Mouse (Mus musculus): ENCODE measurements around the gene Gm498.

The Gm498 gene

DNA sequence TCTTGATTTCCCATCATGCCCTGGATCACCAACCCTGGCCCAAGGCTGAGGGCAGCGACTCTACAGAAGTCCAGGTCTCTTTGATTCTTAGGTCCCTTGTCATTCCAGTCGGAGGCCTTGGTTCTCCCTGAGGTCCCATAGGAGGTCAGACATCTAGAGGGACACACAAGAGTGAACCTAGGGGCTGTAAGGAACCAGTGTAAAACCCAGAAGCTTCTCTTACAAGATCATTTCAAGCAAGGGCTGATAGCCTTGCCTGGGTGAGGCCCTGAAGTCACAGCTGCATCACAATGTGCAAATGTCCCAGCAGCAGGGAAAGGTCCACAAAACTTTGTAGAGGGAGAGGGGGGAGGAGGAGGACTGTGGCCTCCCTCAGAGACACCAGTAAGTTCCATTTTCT is at the start of gene Gm498:
TSS of gene Gm498 (plus strand) at position 301 of the 400 bp plus-strand sequence.
- no peak for DNase-seq

GRCm38 (mm10) chr7:143819201-143819600 is 47.4 kb upstream of the Gm498 start:
- DNase-seq, result no peak

- no peak for DNase-seq
These were observed 45.4 kb upstream of the Gm498 start for GRCm38 (mm10) chr7:143821241-143821640.

GRCm38 (mm10) chr7:143822375-143823265 is 44.0 kb upstream of the Gm498 start, which contains the start of the genes Nadsyn1 and Dhcr7:
Gene Nadsyn1 (minus strand): TSS chr7:143822849.
Gene Dhcr7 (plus strand): TSS chr7:143823145.
- DNase-seq, result peak; percentile 99 to 100

- DNase-seq, result no peak
These were observed 43.4 kb upstream of the Gm498 start for GRCm38 (mm10) chr7:143823266-143823605.

GRCm38 (mm10) chr7:143826985-143827384 is 39.7 kb upstream of the Gm498 start:
- no peak for DNase-seq

- DNase-seq, result peak; percentile 96 to 97
These were observed 36.9 kb upstream of the Gm498 start for GRCm38 (mm10) chr7:143829504-143830331.

- DNase-seq, result no peak
These were observed 36.2 kb upstream of the Gm498 start for GRCm38 (mm10) chr7:143830399-143830798.

GRCm38 (mm10) chr7:143832196-143832595 is 34.4 kb upstream of the Gm498 start:
- DNase-seq, result peak in 1 of 2 experiments; percentile 43

DNA sequence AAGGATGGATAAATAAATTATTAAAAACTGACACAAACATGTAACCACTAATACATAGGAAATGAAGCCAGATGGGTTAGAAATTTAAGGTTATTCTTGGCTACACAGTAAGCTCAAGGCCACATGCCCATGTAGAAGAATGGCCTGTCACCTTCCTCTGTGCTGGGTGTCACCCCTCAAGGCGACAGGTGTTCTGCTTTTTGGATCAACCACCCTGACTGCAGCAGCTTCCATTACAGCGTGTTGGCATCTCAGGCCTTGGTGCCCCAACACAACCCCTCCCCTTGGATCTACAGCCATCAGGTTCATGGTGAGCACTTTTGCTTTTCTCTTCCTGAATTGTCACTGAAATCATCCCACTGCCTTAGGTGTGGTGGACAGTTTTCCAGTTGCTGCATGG is 34.0 kb upstream of the Gm498 start:
- no peak for DNase-seq

GRCm38 (mm10) chr7:143833581-143834190 is 33.0 kb upstream of the Gm498 start:
- no peak for DNase-seq

DNA sequence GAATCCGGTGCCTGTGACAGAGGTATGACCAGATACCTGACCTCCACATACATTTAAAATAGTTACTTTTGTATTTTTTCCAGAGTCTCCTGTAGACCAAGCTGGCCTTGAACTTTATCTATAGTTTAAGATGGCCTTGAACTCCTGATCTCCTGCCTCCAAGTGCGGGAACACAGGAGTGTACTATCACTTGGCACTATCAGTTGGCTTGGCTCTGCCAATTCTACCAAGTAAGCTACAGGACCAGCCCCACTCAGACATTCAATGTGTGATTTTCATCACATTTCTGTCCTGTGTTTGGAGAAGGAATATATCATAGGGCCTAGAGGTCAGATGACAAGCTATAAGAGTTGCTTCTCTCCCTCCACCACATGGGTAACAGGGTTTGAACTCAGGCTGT is 32.3 kb upstream of the Gm498 start:
- no peak for DNase-seq

- no peak for DNase-seq
These were observed 31.7 kb upstream of the Gm498 start for GRCm38 (mm10) chr7:143834972-143835371.

DNA sequence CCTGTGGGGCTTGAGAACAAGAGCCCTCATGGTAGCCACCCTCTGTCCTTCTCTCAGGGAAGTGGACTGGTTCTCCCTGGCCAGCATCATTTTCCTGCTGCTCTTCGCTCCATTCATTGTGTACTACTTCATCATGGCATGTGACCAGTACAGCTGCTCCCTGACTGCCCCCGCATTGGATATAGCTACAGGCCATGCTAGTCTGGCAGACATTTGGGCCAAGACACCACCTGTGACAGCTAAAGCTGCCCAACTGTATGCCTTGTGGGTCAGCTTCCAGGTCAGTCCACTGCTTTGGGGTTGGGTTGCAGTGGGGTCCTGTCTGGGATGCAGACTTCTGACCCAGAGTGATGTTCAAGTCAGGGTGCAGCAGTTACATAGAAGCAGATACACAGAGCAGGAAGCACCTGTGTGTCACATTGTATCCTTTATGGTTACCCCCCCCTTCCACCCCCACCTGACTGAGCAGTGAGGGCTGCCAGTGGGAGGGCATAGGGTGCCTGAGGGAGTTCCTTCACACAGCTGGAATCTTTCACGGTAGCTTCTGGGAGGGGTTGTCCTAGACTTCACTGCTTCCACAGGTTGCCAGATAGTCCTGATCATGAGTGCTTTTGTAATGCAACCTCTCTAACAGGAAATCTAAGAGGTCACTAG is 28.8 kb upstream of the Gm498 start:
- DNase-seq, result no peak

- DNase-seq, result no peak
These were observed 26.5 kb upstream of the Gm498 start for GRCm38 (mm10) chr7:143840121-143840520.

DNA sequence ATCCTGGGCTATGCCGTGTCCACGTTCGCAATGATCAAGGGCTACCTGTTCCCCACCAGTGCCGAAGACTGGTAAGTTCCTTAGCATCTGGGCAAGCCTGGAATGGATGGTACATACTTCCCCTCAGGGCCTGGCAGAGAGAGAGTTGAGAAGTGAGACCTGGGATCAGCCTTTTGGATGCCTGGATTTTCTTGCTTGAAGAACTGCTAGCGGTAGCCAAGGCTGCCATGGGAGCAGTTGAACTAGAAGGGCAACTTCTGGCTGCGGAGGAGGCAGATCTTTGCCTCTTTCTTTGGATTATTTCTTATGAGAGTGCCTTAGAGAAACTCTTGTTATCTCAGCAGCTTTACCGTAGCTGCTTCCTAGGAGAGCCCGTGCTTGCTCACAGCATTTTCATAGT is 25.3 kb upstream of the Gm498 start:
- DNase-seq, result no peak

GRCm38 (mm10) chr7:143848127-143848767 is 18.4 kb upstream of the Gm498 start:
- no peak for DNase-seq

GRCm38 (mm10) chr7:143848768-143849482 is 17.7 kb upstream of the Gm498 start:
- DNase-seq, result no peak

GRCm38 (mm10) chr7:143868874-143869273 is 2.2 kb downstream of the Gm498 start:
- no peak for DNase-seq

GRCm38 (mm10) chr7:143883717-143884116 is 17.1 kb downstream of the Gm498 start:
- DNase-seq, result no peak

GRCm38 (mm10) chr7:143891146-143891545 is 24.5 kb downstream of the Gm498 start:
- no peak for DNase-seq

GRCm38 (mm10) chr7:143892361-143892760 is 25.7 kb downstream of the Gm498 start:
- DNase-seq, result no peak

All from lung, postnatal 4 days (tissue).